Mouse (Mus musculus): ENCODE results near the gene Gm39115. TPM values are rescaled to one million over a fixed set of nuclear protein-coding genes. Genes with fewer than 3 reads are reported as not detected.
"Not testable (repeated sequence)": the region's sequence is repeated elsewhere in the genome, so short reads cannot be mapped to it uniquely, and the experiment has no call there.

Gene Gm39115
- total RNA-seq (2015), result not detected in 2 replicates
- total RNA-seq (2017), result not detected in 2 replicates

GRCm38 (mm10) chr7:142135934-142136333 is at the start of gene Gm39115:
Gene Gm39115 (minus strand): TSS chr7:142136034.
- ATAC-seq (ENCODE audit: poor library complexity, severe bottlenecking), result not testable (repeated sequence)

DNA sequence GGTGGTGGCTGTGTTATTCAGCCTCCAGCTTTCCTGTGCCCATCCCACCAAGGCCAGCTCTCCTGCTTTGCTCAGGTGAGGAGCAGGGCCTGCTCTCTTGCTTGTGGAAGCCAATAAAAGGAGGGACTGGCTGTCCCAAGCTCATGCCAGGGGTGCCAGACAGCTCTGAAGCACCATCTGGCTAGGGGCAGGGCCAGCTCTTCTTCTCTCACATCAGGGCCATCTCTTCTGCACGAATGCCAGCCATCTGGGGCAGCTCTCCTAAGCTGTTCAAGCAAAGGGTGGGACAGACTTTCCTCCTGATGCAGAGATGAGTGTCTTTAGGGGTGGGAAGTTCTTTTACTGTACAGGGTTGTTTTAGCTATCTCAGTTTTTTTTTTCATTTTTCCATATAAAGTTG is 45.2 kb upstream of the Gm39115 start:
- ATAC-seq (ENCODE audit: poor library complexity, severe bottlenecking), result no peak

DNA sequence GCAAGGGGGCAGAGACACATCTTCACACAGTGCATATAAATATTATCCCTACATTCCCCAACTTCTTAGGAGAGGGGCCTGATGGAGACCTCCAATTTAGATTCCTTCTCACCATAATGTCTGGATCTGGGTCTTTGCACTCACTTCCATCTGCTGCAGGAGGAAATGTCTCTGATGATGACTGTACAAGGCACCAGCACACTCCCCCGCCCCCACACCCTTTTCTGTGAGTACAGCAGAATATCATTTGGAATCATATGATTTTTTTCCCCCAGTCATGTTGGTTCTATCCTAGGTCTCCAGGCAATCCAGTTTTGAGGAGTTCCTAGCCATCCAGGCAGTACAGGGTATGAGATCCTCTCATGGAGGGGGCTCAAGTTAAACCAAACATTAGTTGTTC is 42.9 kb upstream of the Gm39115 start:
- no peak for ATAC-seq (ENCODE audit: poor library complexity, severe bottlenecking)

- ATAC-seq (ENCODE audit: poor library complexity, severe bottlenecking), result not testable (repeated sequence)
Observed at GRCm38 (mm10) chr7:142175905-142176304, 40.1 kb upstream of the Gm39115 start, which contains the start of gene Krtap5-2. Gene Krtap5-2 (minus strand): TSS chr7:142176005.

- peak; percentile 60; the same call in 1 of the 2 replicates for ATAC-seq (ENCODE audit: poor library complexity, severe bottlenecking)
Observed at GRCm38 (mm10) chr7:142169836-142170235, 34.0 kb upstream of the Gm39115 start.

DNA sequence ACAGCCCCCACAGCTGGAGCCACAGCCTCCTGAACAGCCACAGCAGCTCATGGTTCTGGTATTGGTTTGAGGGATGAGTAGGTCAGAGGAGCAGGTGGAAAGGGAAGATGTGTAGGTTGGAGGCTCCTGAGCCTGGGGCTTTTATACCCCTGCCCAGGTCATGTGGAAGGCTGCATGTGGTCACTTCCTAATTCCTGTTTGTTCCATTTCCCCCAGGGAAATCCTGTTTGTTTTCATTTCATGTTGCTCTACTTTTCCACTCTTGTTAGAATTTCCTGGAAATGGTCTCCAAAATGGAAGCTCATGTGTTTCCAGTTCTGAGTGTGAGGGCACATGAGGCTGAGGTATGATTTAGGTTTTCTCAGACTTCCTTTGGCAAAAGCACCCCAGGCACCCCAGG is 29.8 kb upstream of the Gm39115 start, which contains the start of gene Gm4553:
Gm4553 (minus strand) TSS at position 101 of the 400 bp plus-strand sequence.
- ATAC-seq (ENCODE audit: poor library complexity, severe bottlenecking), result not testable (repeated sequence)

GRCm38 (mm10) chr7:142159366-142159765 is 23.5 kb upstream of the Gm39115 start:
- no peak for ATAC-seq (ENCODE audit: poor library complexity, severe bottlenecking)

DNA sequence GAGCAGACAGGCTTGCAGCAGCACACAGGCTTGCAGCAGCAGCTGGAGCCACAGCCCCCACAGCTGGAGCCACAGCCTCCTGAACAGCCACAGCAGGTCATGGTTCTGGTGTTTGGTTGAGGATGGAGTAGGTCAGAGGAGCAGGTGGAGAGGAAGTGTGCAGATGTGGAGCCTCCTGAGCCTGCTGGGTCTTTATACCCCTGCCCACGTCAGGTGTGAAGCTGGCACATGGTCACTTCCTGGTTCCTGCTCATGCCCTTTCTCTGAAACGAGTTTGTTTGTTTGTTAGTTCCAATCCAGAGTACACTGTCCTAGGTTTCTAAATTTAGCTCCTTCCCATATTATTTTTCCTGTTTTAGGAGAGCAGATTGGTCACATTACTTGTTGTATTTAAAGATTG is 21.2 kb upstream of the Gm39115 start, which contains the start of gene Gm29735:
Gm29735 (minus strand) TSS at position 101 of the 400 bp plus-strand sequence.
- ATAC-seq (ENCODE audit: poor library complexity, severe bottlenecking), result not testable (repeated sequence)

GRCm38 (mm10) chr7:142155308-142155707 is 19.5 kb upstream of the Gm39115 start:
- no peak for ATAC-seq (ENCODE audit: poor library complexity, severe bottlenecking)

DNA sequence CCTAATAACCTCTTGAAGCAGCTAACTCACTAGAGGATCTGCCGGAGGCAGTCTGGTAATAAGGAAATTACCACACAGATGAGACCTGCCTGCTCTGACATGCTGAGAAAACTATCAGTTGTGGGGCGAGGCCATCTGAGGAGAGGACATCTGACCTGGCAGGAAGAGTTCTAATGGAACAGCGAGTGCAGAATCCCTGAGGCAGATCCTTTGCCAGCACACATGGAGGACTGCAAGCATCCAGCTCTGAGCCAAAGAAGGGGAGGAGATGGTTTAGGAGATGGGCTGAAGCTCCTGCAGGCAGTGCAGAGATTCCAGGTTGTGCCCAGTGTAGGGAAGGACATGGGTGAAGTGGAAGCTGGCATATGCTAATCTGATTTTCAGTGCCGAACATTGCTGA is 16.4 kb upstream of the Gm39115 start:
- no peak for ATAC-seq (ENCODE audit: poor library complexity, severe bottlenecking)

- ATAC-seq (ENCODE audit: poor library complexity, severe bottlenecking), result no peak
Observed at GRCm38 (mm10) chr7:142148633-142149032, 12.8 kb upstream of the Gm39115 start.

- peak; percentile 40; the same call in 1 of the 2 replicates for ATAC-seq (ENCODE audit: poor library complexity, severe bottlenecking)
Observed at GRCm38 (mm10) chr7:142146033-142146432, 10.2 kb upstream of the Gm39115 start.

DNA sequence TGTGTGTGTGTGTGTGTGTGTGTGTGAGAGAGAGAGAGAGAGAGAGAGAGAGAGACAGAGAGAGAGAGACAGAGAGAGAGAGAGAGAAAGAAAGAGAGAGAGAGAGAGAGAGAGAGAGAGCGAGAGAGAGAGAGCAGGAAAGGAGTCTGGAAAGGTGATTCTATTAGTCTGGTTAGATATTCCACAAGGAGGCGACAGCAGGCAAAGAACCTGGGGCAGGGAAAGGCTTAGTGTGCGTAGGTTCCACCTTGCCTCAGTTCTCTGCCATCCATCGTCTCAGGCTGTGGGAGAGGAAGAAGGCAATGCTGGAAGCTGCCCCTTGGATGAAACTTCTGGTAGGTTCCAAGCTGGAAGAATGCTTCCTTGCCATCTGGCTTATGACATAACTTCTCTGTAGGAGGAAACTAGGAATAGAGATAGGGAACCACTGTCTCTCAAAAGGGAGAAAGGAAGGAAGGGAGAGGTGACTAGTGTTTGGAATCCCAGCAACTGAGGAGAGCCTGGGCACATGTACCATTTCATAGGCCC is 9.6 kb upstream of the Gm39115 start:
- ATAC-seq (ENCODE audit: poor library complexity, severe bottlenecking), result no peak

DNA sequence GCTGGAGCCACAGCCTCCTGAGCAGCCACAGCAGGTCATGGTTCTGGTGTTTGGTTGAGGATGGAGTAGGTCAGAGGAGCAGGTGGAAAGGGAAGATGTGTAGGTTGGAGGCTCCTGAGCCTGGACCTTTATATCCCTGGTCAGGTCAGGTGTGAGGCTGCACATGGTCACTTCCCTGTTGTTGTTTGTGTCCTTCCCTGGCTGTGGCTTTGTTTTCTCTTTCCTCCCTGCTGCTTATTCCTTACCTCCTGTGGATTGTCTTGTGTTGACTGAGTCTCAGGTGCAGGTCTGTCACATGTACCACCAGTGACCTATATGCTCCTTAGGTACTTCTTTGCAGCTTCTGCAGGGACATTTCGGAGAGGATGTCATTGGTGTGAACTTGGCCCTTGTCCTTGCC is 8.7 kb upstream of the Gm39115 start, which contains the start of gene Gm45337:
Gm45337 (minus strand) TSS at position 101 of the 400 bp plus-strand sequence.
- no peak for ATAC-seq (ENCODE audit: poor library complexity, severe bottlenecking)

DNA sequence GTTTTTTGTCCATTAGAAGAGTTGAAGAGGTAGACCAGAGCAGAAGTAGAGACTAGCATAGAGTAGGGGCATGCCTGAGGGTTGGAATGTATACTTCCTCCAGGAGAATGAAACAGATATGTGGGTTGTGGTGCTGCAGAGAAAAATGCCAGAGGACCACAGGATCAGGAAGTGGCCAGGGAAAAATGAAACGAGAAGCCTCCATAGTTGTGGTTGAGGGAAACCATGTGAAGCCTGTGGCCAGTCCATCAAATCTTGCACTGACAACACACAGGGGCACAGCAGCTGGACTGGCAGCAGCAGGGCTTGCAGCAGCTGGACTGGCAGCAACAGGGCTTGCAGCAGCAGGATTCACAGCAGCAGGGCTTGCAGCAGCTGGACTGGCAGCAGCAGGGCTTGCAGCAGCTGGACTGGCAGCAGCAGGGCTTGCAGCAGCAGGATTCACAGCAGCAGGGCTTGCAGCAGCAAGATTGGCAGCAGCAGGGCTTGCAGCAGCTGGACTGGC is 7.7 kb upstream of the Gm39115 start:
- not testable (repeated sequence) for ATAC-seq (ENCODE audit: poor library complexity, severe bottlenecking)

GRCm38 (mm10) chr7:142140696-142141095 is 4.9 kb upstream of the Gm39115 start:
- ATAC-seq (ENCODE audit: poor library complexity, severe bottlenecking), result no peak

DNA sequence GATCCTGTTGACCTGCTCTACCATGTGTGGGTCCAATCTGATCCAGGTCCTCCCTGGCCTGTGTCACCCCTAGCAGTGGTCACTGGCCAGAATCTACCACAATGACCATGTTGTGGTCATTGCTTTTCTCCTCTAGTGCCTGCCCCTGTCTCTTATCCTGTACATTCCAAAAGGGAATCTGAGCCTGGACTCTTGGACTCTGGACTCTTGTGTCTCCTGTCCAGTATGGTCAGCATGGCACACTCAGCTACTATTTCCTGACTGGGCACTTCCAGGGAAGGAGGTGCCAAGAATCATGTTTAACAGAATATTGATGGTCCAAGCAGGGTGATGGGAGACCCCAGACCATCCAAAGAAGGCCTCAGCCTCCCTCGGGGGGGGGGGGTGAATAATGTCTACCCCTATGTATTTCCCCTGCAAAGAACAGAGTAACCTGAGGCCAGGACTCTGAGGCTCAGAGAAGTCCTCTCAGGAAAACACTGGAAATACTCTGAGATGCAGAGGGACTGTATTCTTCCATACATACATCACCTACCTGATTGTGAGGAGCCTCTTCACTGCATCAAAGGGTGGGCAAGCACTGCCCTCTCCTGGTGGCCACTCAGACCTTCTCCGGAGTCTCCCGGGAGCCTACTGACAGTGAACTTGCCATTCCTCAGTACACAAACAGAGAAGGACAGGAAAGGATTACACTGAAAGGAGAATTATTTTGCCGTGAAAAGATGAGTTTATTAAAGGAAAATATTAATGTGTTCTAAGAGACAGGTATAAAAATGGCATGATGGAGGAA is 1.4 kb downstream of the Gm39115 start:
- no peak for ATAC-seq (ENCODE audit: poor library complexity, severe bottlenecking)

DNA sequence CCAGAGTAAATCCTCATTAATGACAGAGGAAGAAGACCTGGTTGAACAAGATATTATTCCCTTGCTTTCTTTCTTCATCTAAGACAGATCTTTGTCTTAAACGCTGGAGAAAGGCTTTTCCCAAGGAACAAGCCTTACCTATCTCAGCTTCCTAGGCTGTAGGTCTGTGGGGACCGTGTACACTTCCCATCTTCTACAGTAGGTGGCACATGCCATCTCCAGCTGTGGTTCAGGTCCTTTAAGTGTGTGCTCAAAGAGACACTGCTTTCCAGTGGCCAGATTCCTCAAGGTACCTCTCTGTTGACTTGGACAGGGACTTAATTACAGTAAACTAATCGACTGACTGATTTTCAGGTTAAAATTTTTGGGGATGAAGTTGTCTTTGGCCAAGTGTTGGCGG is 7.0 kb downstream of the Gm39115 start:
- no peak for ATAC-seq (ENCODE audit: poor library complexity, severe bottlenecking)

- not testable (repeated sequence) for ATAC-seq (ENCODE audit: poor library complexity, severe bottlenecking)
Observed at GRCm38 (mm10) chr7:142120629-142121028, 15.2 kb downstream of the Gm39115 start, which contains the start of gene Gm45618. Gene Gm45618 (minus strand): TSS chr7:142120729.

- no peak for ATAC-seq (ENCODE audit: poor library complexity, severe bottlenecking)
Observed at GRCm38 (mm10) chr7:142119632-142120031, 16.2 kb downstream of the Gm39115 start.

DNA sequence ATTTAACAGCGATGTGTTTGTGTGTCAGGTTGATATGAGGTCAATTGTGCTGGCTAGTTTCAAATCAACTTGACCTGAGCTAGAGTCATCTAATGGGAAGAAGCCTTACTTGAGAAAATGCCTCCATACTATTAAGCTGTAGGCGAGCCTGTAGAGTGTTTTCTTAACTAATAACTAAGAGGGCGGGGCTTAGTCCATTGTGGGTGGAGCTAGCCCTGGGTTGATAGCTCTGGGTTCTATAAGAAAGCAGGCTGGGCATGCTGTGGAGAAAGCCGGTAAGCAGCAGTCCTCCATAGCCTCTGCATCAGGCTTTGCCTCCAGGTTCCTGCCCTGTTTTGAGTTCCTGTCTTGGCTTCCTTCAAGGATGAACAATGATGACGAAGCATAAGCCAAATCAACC is 31.1 kb downstream of the Gm39115 start:
- no peak for ATAC-seq (ENCODE audit: poor library complexity, severe bottlenecking)

DNA sequence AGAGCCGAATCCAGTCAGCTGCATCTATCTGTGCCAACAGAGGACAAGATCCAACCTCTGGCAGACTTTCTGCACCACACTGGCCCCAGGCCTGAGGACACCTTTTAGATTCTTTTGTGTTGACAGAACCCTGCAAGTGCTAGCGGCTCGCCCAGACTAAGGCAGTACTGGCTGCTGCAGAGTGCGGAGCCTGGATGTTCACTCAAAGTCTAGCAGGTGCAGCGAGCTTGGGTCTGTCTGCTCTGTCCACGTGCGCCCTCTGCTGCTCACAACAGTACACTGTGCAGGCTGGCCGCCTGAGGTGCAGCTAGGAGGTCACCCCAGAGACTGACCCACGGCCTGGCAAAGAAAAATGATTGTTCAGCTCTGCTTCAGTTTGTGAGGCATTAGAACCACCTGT is 38.1 kb downstream of the Gm39115 start:
- ATAC-seq (ENCODE audit: poor library complexity, severe bottlenecking), result peak; percentile 89
